Mouse (Mus musculus) testis, adult 10 weeks (tissue): ENCODE measurements around the gene Yipf4. TPM values are rescaled to one million over a fixed set of nuclear protein-coding genes. Genes with fewer than 3 reads are reported as not detected.

ENCODE experiments used
- polyA plus RNA-seq: library from polyadenylated mRNA; stranded (reverse); fragments of 350-450 nt; fragmentation: Illumina TruSeq; extraction: RNeasy Lipid Tissue Mini Kit (QIAGEN cat#74804); gene quantifications from one replicate; pipeline ENCODE4 v1.2.3, GENCODE M21; 2014; ENCODE audit warnings: low read depth, low replicate concordance

Yipf4 gene
- 132 TPM for polyA plus RNA-seq

DNA sequence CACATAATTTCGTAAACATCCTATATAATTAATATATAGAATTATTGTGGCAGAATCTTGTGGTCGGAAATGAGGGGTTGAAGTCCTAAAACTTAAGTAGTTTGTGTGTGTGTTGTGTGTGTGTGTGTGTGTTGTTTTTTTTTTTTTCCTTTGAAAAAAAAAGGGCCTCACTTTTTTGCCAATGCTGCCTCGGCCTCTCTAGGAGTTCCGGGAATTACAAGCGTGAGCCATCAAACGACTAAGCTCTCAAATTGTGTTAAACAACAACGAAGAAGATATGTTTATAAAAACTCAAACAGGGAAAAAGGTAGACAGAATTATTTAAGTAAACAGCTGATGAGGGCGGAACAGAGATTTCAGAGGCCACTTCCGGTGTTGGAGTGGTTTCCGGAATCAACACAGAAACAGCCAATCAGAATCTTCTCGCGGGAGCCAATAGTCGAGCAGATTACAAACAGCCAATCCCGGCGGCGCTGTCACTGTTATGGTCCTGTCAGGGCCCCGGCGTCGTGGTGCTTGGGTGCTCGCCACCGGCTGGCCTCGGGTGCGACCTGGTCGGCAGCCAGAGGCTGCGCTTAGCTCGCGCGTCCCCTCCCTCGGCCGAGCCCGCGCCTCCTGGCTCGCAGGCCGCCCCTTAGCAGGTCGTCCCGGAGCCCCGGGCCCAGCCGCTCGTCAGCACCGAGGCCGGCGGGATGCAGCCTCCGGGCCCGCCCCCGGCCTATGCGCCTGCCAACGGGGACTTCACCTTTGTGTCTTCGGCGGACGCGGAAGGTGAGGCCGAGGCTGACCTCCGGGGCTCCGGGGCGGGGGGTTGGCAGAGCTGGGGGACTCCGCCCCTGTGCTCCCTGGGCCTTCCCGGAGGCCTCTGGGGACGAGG is at the start of gene Yipf4:
Yipf4 (plus strand) TSS at position 470 of the 877 bp plus-strand sequence.

DNA sequence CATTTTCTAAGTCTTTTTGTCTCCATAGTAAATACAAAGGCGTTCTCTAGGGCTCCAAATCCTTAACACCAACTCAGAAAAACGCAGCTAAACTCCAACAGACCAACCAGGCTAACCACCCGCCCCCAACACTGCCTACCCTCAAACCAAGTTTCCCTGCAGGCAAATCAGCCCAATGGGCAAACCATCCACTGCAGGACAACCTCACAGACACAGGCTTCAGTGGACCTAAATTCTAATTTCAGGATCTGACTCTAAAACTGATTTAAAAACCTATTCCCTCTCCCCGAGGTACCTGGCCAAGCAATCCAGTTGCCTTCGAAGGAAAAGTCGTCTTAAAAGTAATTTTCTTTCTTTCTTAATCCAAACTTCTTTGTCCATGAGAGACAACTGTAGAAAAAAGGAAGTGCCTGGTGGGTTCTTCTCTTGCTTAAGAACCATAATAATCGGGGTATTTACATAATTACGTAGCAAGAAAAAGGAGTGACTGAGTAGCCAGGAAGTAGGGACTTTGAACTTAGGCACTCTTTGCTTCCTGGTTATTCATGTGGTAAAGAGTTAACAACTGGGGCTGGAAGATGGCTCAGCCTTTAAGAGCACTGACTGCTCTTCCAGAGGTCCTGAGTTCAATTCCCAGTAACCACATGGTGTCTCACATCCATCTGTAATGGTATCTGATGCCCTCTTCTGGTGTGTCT is 30.4 kb upstream of the Yipf4 start, which contains the start of gene Nlrc4:
Nlrc4 (minus strand) TSS at position 432 of the 698 bp plus-strand sequence.

DNA sequence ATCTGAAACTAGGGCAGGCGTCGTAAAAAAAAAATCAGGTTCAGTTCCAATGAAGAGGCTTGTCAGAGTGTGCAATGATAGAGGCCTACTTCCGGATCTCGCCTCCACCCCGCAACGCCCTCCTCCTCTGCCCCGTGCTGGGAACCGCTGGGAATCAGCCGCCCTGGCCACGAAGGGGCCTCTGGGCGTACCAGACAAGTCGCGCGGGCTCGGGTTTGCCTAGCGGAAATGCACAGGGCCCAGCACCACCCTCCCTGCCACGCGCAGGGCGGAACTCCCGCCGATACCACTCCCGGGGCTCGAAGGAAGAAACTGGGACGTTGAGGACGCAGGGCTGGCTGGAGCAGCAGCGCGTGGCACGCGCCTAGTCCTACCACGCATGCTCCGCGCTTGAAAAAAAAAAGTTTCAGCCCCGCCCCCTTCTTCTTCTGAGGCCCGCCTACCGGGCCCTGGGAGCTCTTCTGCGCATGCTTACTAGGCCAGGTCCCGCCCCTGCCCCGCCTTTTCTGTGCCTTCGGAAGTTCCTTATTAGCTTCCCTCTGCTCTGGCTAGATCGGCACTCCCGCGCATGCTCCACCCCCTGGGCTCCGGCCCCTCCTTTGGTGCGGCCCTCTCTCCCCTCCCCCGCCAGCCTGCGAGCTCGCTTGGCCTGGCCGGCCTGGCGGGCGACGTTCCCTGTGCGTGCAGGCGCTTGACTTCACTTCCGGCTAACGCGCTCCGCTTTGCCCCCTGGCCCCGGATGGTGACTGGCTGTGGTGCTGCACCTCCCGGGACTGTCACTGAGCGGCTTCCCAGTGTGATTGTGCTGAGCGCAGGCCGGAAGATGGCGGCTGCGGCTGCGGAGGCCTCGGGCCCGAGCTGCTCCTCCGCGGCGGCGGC is 38.7 kb downstream of the Yipf4 start, which contains the start of gene Birc6:
Birc6 (plus strand) TSS at position 567 of the 879 bp plus-strand sequence.

Other genes starting within 250 kb of the Yipf4 start
- gene Memo1, start 194.0 kb upstream of the Yipf4 start, polyA plus RNA-seq = 251 TPM
- 376 TPM for gene Dpy30, start 165.5 kb upstream of the Yipf4 start, polyA plus RNA-seq
- gene Spast, start 150.5 kb upstream of the Yipf4 start, polyA plus RNA-seq = 98.1 TPM
- gene Slc30a6, start 93.9 kb upstream of the Yipf4 start, polyA plus RNA-seq = 10.7 TPM
- gene Nlrc4, start 30.4 kb upstream of the Yipf4 start, polyA plus RNA-seq = 2.6 TPM
- gene Birc6, start 38.8 kb downstream of the Yipf4 start, polyA plus RNA-seq = 44.1 TPM
- gene Ttc27, start 228.2 kb downstream of the Yipf4 start, polyA plus RNA-seq = 18.6 TPM